Mouse (Mus musculus): ENCODE data around the gene Hoxa11. TPM values are rescaled to one million over a fixed set of nuclear protein-coding genes. Genes with fewer than 3 reads are reported as not detected.

The Hoxa11 gene
- polyA plus RNA-seq, 1 experiment from 2014 or later, result 0.08 TPM

DNA sequence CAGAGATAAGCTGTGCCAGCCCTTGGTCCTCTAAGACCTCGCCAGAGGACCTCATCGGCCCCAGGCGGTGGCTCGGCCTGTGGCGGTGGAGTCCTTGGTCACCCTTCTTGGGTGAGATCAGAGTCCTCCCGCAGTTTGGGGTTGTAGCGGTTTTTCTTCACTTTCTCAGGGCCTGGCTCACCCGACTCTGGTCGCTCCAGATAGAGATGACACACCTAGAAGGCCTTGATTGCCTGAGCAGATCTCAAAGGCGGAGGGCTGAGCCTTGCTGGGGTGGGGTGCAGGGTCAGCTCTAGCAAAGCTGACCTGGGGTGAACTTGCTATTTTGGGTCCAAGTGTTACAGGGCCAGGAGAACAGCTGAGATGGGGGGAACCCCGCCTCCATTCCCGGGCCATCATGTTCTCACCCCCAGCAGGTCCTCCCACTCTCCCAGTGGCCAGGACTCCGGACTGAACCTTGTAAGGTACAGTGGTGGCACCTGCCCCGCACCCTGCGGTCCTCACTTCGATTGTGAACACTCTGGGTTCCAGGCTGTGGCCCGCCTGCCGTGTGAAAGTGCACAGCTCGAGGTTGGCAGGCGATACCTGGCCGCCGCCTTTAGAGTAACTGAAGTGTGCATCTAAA is 28.2 kb upstream of the Hoxa11 start:
- 3% methylated on average over 22 of the region's 22 CpGs for WGBS
- ATAC-seq (ENCODE audit: insufficient number of reproducible peaks, insufficient read depth, low FRiP score, low TSS enrichment), result no peak
- H3K4me3 ChIP-seq, result no peak overlapping the region
- H3K9ac ChIP-seq, result no peak overlapping the region
- H3K9me3 ChIP-seq, result no peaks in the 10 kb centered on the region
- H3K27me3 ChIP-seq, result peaks cover 96% of the 10 kb centered on the region
- H3K36me3 ChIP-seq, result no peaks in the 10 kb centered on the region
- H3K27ac ChIP-seq, result no peak overlapping the region
- H3K4me2 ChIP-seq (replicated peaks), result no peak overlapping the region
- no peaks in the 10 kb centered on the region for H3K4me1 ChIP-seq

DNA sequence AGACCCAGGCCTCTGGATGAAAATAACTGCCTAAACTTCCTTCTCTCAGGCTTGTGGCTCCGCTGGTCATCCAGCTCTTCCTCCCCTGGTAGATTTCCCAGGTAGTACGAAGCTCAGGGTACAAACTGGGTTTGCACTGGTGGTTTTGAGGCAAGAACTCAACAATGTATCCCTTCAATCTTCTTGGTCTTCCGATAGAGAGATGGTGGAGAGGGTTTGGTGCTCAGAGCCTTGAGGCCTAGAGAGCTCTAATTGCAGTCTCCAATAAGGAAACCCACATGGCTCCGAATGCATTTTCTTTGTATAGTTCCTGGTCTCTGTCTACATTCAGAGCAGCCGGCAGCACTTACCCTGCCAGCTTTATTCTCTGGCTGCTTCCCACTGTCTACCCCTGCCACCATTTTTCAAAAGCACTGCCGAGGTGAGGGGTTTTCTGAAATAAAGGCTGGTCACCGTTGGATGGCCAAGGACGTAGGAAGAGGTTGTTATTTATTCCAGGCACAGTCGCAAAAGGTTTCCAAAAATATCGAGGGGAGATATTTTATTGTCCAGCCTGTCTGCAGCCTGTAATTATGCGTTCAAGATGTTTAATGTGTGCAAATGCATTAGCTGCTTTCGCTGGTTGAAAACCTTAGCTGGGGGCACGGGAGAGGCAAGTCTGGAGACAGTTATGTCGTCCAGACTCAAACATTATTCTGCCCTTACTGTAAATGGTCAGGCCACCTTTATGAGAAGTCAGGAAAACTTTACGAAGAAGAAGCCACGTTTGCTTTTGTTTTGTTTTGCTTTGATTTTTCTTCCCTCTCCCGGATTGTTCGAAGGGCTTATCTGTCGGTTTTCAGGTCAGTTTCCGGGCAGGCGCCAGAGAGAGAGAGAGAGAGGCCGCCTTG is 27.4 kb upstream of the Hoxa11 start:
- no peaks in the 10 kb centered on the region for H3K4me1 ChIP-seq
- H3K36me3 ChIP-seq, result no peaks in the 10 kb centered on the region
- 3% methylated on average over 20 of the region's 22 CpGs for WGBS
- H3K4me3 ChIP-seq, result no peak overlapping the region
- peaks cover 98% of the 10 kb centered on the region for H3K27me3 ChIP-seq
- no peak for ATAC-seq (ENCODE audit: insufficient number of reproducible peaks, insufficient read depth, low FRiP score, low TSS enrichment)
- H3K9me3 ChIP-seq, result no peaks in the 10 kb centered on the region
- no peak overlapping the region for H3K4me2 ChIP-seq (replicated peaks)
- no peak overlapping the region for H3K27ac ChIP-seq
- no peak overlapping the region for H3K9ac ChIP-seq

DNA sequence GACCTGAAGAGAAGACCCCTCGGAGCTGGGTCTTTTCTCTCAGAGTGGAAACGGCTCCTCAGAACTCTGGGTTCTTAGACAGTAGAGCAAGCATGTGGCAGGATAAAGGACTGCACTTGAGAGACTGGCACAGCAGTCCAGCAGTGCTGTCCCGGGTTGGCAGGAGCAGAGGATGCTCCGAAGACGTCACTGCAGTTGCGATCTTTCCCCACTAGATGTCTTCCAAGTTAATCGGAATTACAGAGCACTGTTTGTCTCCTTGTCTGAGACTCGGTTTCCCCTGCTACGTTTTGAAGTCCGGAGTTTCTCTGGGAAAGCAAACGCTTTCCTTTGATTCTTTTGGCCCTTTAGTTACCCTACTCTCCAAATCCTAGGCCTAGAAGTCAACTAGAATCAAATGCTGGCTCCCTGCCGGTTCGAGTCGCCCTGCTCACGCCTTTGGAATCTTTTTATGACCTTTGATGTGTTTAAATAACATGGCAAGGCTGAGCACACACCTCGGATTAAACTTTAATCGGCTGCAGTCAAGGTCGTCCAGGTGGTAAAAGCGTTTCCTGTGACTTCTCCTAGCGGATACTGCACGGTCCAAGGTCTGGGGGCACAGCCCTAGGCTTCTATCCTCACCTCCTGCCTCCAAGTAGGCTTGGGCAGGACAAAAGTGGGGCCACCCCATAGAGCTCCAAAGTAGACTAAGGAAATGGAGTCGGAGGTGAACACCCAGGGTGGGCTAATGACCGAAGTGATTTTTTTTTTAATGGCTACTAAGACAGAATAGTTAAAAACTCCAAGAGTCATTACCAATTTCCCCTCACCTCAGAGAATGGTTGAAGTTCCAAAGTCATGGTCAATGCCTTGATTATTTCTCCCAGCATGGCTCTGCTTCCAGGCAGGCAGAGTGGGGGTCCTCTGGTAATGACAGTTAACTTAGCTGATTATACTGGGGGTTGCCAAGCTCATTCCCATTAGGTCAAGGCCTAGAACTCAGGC is 25.2 kb upstream of the Hoxa11 start:
- H3K4me1 ChIP-seq, result no peaks in the 10 kb centered on the region
- H3K9ac ChIP-seq, result no peak overlapping the region
- no peak for ATAC-seq (ENCODE audit: insufficient number of reproducible peaks, insufficient read depth, low FRiP score, low TSS enrichment)
- no peak overlapping the region for H3K4me3 ChIP-seq
- 5% methylated on average over 23 of the region's 23 CpGs for WGBS
- H3K36me3 ChIP-seq, result no peaks in the 10 kb centered on the region
- no peak overlapping the region for H3K4me2 ChIP-seq (replicated peaks)
- no peak overlapping the region for H3K27ac ChIP-seq
- no peaks in the 10 kb centered on the region for H3K9me3 ChIP-seq
- H3K27me3 ChIP-seq, result peaks cover 96% of the 10 kb centered on the region

DNA sequence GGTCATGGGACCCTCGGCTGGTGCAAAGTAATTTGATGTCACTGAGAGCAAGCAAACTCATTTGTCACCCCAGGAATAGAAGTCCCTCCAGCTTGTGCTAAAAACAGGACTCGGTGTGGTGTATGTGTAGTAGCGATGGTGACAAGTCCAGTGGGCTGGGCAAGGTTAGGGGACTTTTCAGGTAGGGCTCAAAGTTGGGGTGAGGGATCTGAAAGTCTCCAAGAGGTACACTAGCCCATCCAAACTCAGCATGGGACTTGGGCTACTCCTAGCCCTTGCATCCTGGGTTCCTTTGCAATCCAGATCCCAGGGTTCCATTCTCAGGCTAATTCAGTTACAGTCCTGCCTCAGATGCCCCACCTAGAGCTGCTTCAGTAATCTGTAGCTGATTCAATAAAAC is 23.1 kb upstream of the Hoxa11 start:
- no peak overlapping the region for H3K4me2 ChIP-seq (replicated peaks)
- ATAC-seq (ENCODE audit: insufficient number of reproducible peaks, insufficient read depth, low FRiP score, low TSS enrichment), result no peak
- no peak overlapping the region for H3K9ac ChIP-seq
- H3K9me3 ChIP-seq, result no peaks in the 10 kb centered on the region
- H3K36me3 ChIP-seq, result no peaks in the 10 kb centered on the region
- H3K27ac ChIP-seq, result no peak overlapping the region
- H3K4me1 ChIP-seq, result no peaks in the 10 kb centered on the region
- 3% methylated on average over 3 of the region's 3 CpGs for WGBS
- H3K4me3 ChIP-seq, result no peak overlapping the region
- H3K27me3 ChIP-seq, result peaks cover 96% of the 10 kb centered on the region

DNA sequence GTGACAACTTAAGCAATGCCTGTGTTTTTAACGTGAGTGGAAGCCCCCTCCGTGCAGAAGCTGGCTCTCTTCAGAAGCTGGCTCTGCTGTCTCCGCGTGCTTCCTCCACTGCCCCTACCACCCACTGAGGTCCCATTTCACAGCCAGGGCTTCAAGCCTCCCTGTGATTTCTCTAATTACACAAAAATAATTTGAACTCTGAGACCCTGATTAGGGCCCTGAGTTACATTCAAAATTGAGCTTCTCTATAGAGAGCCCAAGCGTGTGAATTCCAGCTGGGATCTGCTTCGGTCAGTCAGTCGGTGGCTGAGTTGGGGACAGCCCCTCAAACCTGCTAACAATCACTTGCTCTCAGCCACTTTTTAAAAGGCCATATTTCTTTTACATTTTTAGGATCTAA is 22.7 kb upstream of the Hoxa11 start:
- H3K36me3 ChIP-seq, result no peaks in the 10 kb centered on the region
- H3K9me3 ChIP-seq, result no peaks in the 10 kb centered on the region
- ATAC-seq (ENCODE audit: insufficient number of reproducible peaks, insufficient read depth, low FRiP score, low TSS enrichment), result no peak
- H3K4me2 ChIP-seq (replicated peaks), result no peak overlapping the region
- no peaks in the 10 kb centered on the region for H3K4me1 ChIP-seq
- H3K9ac ChIP-seq, result no peak overlapping the region
- WGBS, result under 1% methylated on average over 7 of the region's 7 CpGs
- H3K27ac ChIP-seq, result no peak overlapping the region
- H3K27me3 ChIP-seq, result peaks cover 96% of the 10 kb centered on the region
- H3K4me3 ChIP-seq, result no peak overlapping the region

DNA sequence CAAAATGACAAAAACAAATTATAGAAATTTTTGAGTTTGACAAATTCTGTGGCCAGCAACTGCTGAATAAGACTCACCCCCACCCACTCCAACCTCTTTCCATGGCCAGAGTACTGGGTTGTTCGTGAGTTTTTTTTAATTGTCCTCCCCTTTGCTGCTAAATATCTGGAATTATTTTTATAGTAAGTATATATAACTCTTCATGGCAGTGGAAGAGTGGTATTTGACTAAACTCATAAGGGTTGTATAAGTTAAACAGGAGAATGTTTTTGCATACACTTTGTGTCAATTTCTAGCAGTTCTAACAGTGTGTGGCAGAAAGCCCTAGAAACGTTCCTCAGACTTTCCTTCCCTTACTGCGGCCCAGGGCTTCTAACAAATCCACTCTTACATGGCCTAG is 22.1 kb upstream of the Hoxa11 start:
- Histone ChIP-seq H3K4me3 (no peak overlapping the region), H3K27ac (no peak overlapping the region), H3K9ac (no peak overlapping the region), H3K36me3 (no peaks in the 10 kb centered on the region), H3K4me2 (replicated peaks) (no peak overlapping the region), H3K4me1 (no peaks in the 10 kb centered on the region), H3K27me3 (peaks cover 94% of the 10 kb centered on the region), H3K9me3 (no peaks in the 10 kb centered on the region)
- 5% methylated on average over 3 of the region's 3 CpGs for WGBS
- ATAC-seq (ENCODE audit: insufficient number of reproducible peaks, insufficient read depth, low FRiP score, low TSS enrichment), result no peak

DNA sequence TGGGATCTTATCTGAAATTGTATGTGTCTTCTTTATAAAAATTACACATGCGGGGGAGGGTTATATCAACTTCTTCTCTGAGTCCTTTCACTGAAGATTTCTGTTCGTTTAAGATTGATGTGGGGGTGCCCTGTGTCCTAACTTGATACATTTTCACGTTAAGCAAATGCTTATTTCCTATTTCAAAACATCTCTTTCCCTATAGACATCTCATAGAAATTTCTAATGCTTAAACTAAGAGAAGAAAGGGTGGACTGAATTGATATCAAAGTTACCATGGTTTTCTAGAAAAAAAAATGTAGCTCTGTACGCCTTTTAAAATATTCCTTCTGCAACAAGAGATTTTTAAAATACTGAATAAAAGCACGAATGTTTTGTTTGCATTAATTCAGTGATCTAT is 21.6 kb upstream of the Hoxa11 start:
- WGBS, result 15% methylated on average over 5 of the region's 5 CpGs

DNA sequence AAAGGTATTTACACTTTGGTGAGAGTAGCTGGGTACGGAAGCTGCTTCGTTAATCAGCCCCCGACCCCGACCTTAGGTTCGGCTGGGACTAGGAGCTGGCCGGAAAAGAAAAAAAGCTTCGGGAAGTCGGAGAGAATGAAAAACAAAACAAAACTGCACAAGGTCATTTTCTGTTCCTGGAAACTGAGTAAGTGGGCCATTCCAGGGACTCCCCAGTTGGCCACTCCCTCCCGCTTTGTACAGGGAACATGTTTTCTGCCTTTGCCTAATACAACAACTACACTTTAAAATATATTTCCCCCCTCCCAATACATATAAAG is 21.0 kb upstream of the Hoxa11 start:
- H3K4me2 ChIP-seq (replicated peaks), result no peak overlapping the region
- ATAC-seq (ENCODE audit: insufficient number of reproducible peaks, insufficient read depth, low FRiP score, low TSS enrichment), result no peak
- H3K4me3 ChIP-seq, result no peak overlapping the region
- H3K9me3 ChIP-seq, result no peaks in the 10 kb centered on the region
- under 1% methylated on average over 9 of the region's 9 CpGs for WGBS
- H3K36me3 ChIP-seq, result no peaks in the 10 kb centered on the region
- H3K27ac ChIP-seq, result no peak overlapping the region
- no peak overlapping the region for H3K9ac ChIP-seq
- H3K4me1 ChIP-seq, result no peaks in the 10 kb centered on the region
- peaks cover 96% of the 10 kb centered on the region for H3K27me3 ChIP-seq

More for the DNA sequence above, 21.6 kb upstream of the Hoxa11 start:
- Histone ChIP-seq H3K9ac (no peak overlapping the region), H3K27ac (no peak overlapping the region), H3K4me2 (replicated peaks) (no peak overlapping the region), H3K4me3 (no peak overlapping the region), H3K9me3 (no peaks in the 10 kb centered on the region), H3K36me3 (no peaks in the 10 kb centered on the region), H3K4me1 (no peaks in the 10 kb centered on the region), H3K27me3 (peaks cover 94% of the 10 kb centered on the region)
- ATAC-seq (ENCODE audit: insufficient number of reproducible peaks, insufficient read depth, low FRiP score, low TSS enrichment), result no peak

DNA sequence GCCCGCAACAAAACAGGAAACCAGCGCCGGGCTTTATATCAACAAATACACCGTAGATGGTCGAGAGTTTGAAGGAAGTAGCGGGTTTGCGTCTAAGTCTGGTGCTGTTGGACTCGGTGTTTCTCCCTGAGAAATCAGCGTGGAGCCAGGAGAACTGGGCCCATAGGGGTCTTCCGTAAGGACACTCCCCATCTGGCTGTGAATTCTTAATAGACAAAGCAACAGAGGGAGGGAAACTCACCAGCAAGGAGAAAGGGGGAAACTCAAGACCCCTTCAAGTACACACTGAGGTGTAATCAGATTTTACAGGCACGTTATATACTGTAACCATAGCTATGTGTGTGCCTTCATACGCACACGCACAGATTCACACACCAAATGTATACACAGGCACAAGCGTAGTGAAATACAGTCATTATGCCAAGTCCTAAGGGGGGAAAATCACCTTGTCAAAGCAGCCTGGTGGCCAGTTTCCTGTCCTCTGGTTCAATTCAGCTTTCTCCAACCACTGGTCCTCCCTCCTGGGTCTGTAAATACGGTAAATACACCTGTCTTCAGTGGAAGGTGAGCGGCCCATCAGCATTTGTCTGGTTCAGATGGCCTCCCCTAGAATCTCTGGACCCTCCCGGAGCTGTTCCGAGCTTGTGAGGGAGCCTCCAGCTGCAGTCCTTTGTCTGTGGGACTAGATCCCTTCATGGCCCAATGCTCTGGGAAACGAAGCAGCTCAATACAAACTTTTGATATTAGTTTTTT is 20.5 kb upstream of the Hoxa11 start:
- no peak overlapping the region for H3K4me3 ChIP-seq

DNA sequence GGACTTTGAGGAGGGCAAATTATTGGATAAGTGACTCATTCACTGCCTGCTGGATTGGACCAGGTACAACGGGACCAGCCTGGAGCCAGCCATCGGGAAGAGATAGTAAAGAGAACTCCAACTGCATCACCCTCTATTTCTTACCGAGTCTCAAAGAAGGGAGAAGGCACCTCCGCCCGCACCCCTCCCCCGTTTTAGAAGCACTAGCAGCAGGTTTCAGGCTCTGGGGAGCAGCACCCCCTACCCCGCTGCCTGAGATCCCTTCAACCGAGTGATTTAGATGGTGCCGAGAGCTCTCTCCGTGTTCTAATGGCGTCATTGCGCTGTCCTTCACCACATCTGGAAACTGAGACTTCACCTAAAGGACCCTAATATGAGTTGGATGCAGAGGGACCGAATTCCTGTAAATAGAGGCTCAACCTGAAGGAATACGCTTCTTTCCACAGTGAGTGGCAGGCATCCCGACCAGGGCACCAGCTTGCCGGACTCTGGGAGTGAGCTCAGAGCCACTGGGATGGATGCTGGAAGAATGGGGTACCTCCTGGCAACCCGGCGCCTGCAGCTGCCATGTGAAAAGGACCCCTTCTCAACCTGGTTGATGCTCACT is 19.8 kb upstream of the Hoxa11 start:
- no peak overlapping the region for H3K9ac ChIP-seq
- ATAC-seq (ENCODE audit: insufficient number of reproducible peaks, insufficient read depth, low FRiP score, low TSS enrichment), result no peak
- no peaks in the 10 kb centered on the region for H3K9me3 ChIP-seq
- WGBS, result 2% methylated on average over 18 of the region's 18 CpGs
- H3K4me2 ChIP-seq (replicated peaks), result no peak overlapping the region
- no peaks in the 10 kb centered on the region for H3K4me1 ChIP-seq
- no peaks in the 10 kb centered on the region for H3K36me3 ChIP-seq
- no peak overlapping the region for H3K27ac ChIP-seq
- H3K4me3 ChIP-seq, result no peak overlapping the region
- H3K27me3 ChIP-seq, result peaks cover 96% of the 10 kb centered on the region

More for the DNA sequence above, 20.5 kb upstream of the Hoxa11 start:
- Histone ChIP-seq H3K36me3 (no peaks in the 10 kb centered on the region), H3K9me3 (no peaks in the 10 kb centered on the region), H3K4me2 (replicated peaks) (no peak overlapping the region), H3K27ac (no peak overlapping the region), H3K27me3 (peaks cover 96% of the 10 kb centered on the region), H3K9ac (no peak overlapping the region), H3K4me1 (no peaks in the 10 kb centered on the region)
- no peak for ATAC-seq (ENCODE audit: insufficient number of reproducible peaks, insufficient read depth, low FRiP score, low TSS enrichment)
- 1% methylated on average over 19 of the region's 19 CpGs for WGBS
